Mouse (Mus musculus): ENCODE results near the gene Gm26620.

DNA sequence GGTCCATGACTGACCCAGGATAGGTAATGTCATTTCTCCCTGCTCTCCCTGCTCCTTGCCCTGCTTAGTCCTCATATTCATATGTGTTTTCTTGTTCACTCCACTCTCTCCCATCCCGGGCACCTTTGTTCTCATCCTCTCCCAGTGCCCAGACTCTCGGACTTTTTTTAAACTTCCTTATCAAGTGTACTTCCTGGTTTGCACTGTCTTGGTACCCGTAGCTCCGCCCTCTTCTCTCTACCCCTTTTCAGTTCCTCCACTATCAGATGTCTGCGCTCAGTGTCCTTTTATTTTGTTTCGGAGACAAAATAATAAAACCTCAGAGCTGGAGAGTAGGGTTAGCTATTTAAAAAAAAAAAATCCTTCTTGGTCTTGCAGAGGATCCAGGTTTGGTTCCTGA, 39.6 kb downstream of the Gm26620 start:
- TF ChIP-seq CTCF (IDR thresholded peaks at IDR 0.05; ENCODE audit: low read depth): no peak
- TF ChIP-seq EP300 (optimal IDR thresholded peaks at IDR 0.05): no peak
